Mouse (Mus musculus): Measurements from ENCODE around the gene Ryk. TPM values are rescaled to one million over a fixed set of nuclear protein-coding genes. Genes with fewer than 3 reads are reported as not detected.

Gene Ryk
- polyA plus RNA-seq, 1 experiment from 2014 or later = 18.5 TPM

GRCm38 (mm10) chr9:102933925-102934721, 99.4 kb downstream of the Ryk start:
- H3K27ac ChIP-seq (replicated peaks; ENCODE audit: low read depth, low read length) = no peak overlapping the region
- no peak for ATAC-seq (ENCODE audit: low FRiP score, low TSS enrichment)
- H3K4me3 ChIP-seq (replicated peaks; ENCODE audit: low read depth, low read length) = no peak overlapping the region

GRCm38 (mm10) chr9:102942221-102942620, 107.5 kb downstream of the Ryk start:
- H3K36me3 ChIP-seq (ENCODE audit: control insufficient read depth, insufficient read depth, low read length) = no peaks in the 10 kb centered on the region
- H3K27ac ChIP-seq (replicated peaks; ENCODE audit: low read depth, low read length) = no peak overlapping the region
- no peak overlapping the region for H3K9ac ChIP-seq (replicated peaks; ENCODE audit: low read length)
- WGBS = 87% methylated on average over 4 of the region's 4 CpGs
- H3K27me3 ChIP-seq (ENCODE audit: control insufficient read depth, insufficient read depth, low read length) = no peaks in the 10 kb centered on the region
- ATAC-seq (ENCODE audit: low FRiP score, low TSS enrichment) (no peak), DNase-seq (peak; percentile 31)
- H3K4me3 ChIP-seq (replicated peaks; ENCODE audit: low read depth, low read length) = no peak overlapping the region
- H3K4me2 ChIP-seq (ENCODE audit: low read length) = no peak overlapping the region
- H3K4me1 ChIP-seq (ENCODE audit: control insufficient read depth, insufficient read depth, low read length) = no peaks in the 10 kb centered on the region
- H3K9me3 ChIP-seq (ENCODE audit: control insufficient read depth, low read length) = no peaks in the 10 kb centered on the region

More at GRCm38 (mm10) chr9:102933925-102934721, 99.4 kb downstream of the Ryk start:
- H3K36me3 ChIP-seq (ENCODE audit: control insufficient read depth, insufficient read depth, low read length) = no peaks in the 10 kb centered on the region
- DNase-seq = peak; percentile 19
- WGBS = 50% methylated on average over 20 of the region's 20 CpGs
- no peaks in the 10 kb centered on the region for H3K27me3 ChIP-seq (ENCODE audit: control insufficient read depth, insufficient read depth, low read length)
- H3K4me2 ChIP-seq (ENCODE audit: low read length) = peak overlapping the region; percentile 28
- H3K4me1 ChIP-seq (ENCODE audit: control insufficient read depth, insufficient read depth, low read length) = no peaks in the 10 kb centered on the region
- no peak overlapping the region for H3K9ac ChIP-seq (replicated peaks; ENCODE audit: low read length)
- H3K9me3 ChIP-seq (ENCODE audit: control insufficient read depth, low read length) = no peaks in the 10 kb centered on the region

GRCm38 (mm10) chr9:102944891-102945290, 110.2 kb downstream of the Ryk start:
- Histone ChIP-seq H3K4me1 (ENCODE audit: control insufficient read depth, insufficient read depth, low read length) (no peaks in the 10 kb centered on the region), H3K4me2 (ENCODE audit: low read length) (no peak overlapping the region), H3K27me3 (ENCODE audit: control insufficient read depth, insufficient read depth, low read length) (no peaks in the 10 kb centered on the region), H3K9ac (replicated peaks; ENCODE audit: low read length) (no peak overlapping the region), H3K27ac (replicated peaks; ENCODE audit: low read depth, low read length) (no peak overlapping the region), H3K9me3 (ENCODE audit: control insufficient read depth, low read length) (no peaks in the 10 kb centered on the region), H3K36me3 (ENCODE audit: control insufficient read depth, insufficient read depth, low read length) (no peaks in the 10 kb centered on the region), H3K4me3 (replicated peaks; ENCODE audit: low read depth, low read length) (no peak overlapping the region)
- WGBS = 88% methylated on average over 9 of the region's 9 CpGs
- no peak for DNase-seq
- no peak for ATAC-seq (ENCODE audit: low FRiP score, low TSS enrichment)

GRCm38 (mm10) chr9:102946469-102947015, 111.8 kb downstream of the Ryk start:
- H3K4me1 ChIP-seq (ENCODE audit: control insufficient read depth, insufficient read depth, low read length) = no peaks in the 10 kb centered on the region
- ATAC-seq (ENCODE audit: low FRiP score, low TSS enrichment) (no peak), DNase-seq (no peak)
- no peak overlapping the region for H3K9ac ChIP-seq (replicated peaks; ENCODE audit: low read length)
- H3K4me2 ChIP-seq (ENCODE audit: low read length) = no peak overlapping the region
- no peak overlapping the region for H3K4me3 ChIP-seq (replicated peaks; ENCODE audit: low read depth, low read length)
- no peak overlapping the region for H3K27ac ChIP-seq (replicated peaks; ENCODE audit: low read depth, low read length)
- H3K9me3 ChIP-seq (ENCODE audit: control insufficient read depth, low read length) = no peaks in the 10 kb centered on the region
- no peaks in the 10 kb centered on the region for H3K27me3 ChIP-seq (ENCODE audit: control insufficient read depth, insufficient read depth, low read length)
- WGBS = 87% methylated on average over 12 of the region's 12 CpGs
- H3K36me3 ChIP-seq (ENCODE audit: control insufficient read depth, insufficient read depth, low read length) = no peaks in the 10 kb centered on the region

GRCm38 (mm10) chr9:102948706-102949105, 114.0 kb downstream of the Ryk start:
- no peaks in the 10 kb centered on the region for H3K4me1 ChIP-seq (ENCODE audit: control insufficient read depth, insufficient read depth, low read length)
- WGBS = 71% methylated on average over 5 of the region's 5 CpGs
- H3K27ac ChIP-seq (replicated peaks; ENCODE audit: low read depth, low read length) = no peak overlapping the region
- no peak for DNase-seq
- no peaks in the 10 kb centered on the region for H3K36me3 ChIP-seq (ENCODE audit: control insufficient read depth, insufficient read depth, low read length)
- no peak overlapping the region for H3K9ac ChIP-seq (replicated peaks; ENCODE audit: low read length)
- ATAC-seq (ENCODE audit: low FRiP score, low TSS enrichment) = no peak
- H3K27me3 ChIP-seq (ENCODE audit: control insufficient read depth, insufficient read depth, low read length) = no peaks in the 10 kb centered on the region
- no peaks in the 10 kb centered on the region for H3K9me3 ChIP-seq (ENCODE audit: control insufficient read depth, low read length)
- no peak overlapping the region for H3K4me3 ChIP-seq (replicated peaks; ENCODE audit: low read depth, low read length)
- no peak overlapping the region for H3K4me2 ChIP-seq (ENCODE audit: low read length)

GRCm38 (mm10) chr9:102951091-102951994, 116.6 kb downstream of the Ryk start:
- H3K4me3 ChIP-seq (replicated peaks; ENCODE audit: low read depth, low read length) = no peak overlapping the region
- no peaks in the 10 kb centered on the region for H3K4me1 ChIP-seq (ENCODE audit: control insufficient read depth, insufficient read depth, low read length)
- H3K9ac ChIP-seq (replicated peaks; ENCODE audit: low read length) = no peak overlapping the region
- DNase-seq = no peak
- 94% methylated on average over 9 of the region's 9 CpGs for WGBS
- no peaks in the 10 kb centered on the region for H3K9me3 ChIP-seq (ENCODE audit: control insufficient read depth, low read length)
- no peak overlapping the region for H3K4me2 ChIP-seq (ENCODE audit: low read length)
- no peaks in the 10 kb centered on the region for H3K27me3 ChIP-seq (ENCODE audit: control insufficient read depth, insufficient read depth, low read length)
- no peak for ATAC-seq (ENCODE audit: low FRiP score, low TSS enrichment)
- no peak overlapping the region for H3K27ac ChIP-seq (replicated peaks; ENCODE audit: low read depth, low read length)
- H3K36me3 ChIP-seq (ENCODE audit: control insufficient read depth, insufficient read depth, low read length) = no peaks in the 10 kb centered on the region

GRCm38 (mm10) chr9:102955866-102956265, 121.1 kb downstream of the Ryk start:
- no peak for ATAC-seq (ENCODE audit: low FRiP score, low TSS enrichment)
- Histone ChIP-seq H3K27ac (replicated peaks; ENCODE audit: low read depth, low read length) (no peak overlapping the region), H3K4me3 (replicated peaks; ENCODE audit: low read depth, low read length) (no peak overlapping the region), H3K27me3 (ENCODE audit: control insufficient read depth, insufficient read depth, low read length) (no peaks in the 10 kb centered on the region), H3K4me1 (ENCODE audit: control insufficient read depth, insufficient read depth, low read length) (no peaks in the 10 kb centered on the region), H3K9me3 (ENCODE audit: control insufficient read depth, low read length) (no peaks in the 10 kb centered on the region), H3K4me2 (ENCODE audit: low read length) (no peak overlapping the region), H3K9ac (replicated peaks; ENCODE audit: low read length) (no peak overlapping the region), H3K36me3 (ENCODE audit: control insufficient read depth, insufficient read depth, low read length) (no peaks in the 10 kb centered on the region)
- 88% methylated on average over 3 of the region's 3 CpGs for WGBS
- DNase-seq = no peak
